Mouse (Mus musculus): ENCODE results near the gene Actbl2.

- TF ChIP-seq CTCF (IDR thresholded peaks at IDR 0.05; ENCODE audit: control insufficient read depth, insufficient read depth, insufficient replicate concordance, low read depth, low read length) (no peak), POLR2A (IDR thresholded peaks at IDR 0.05; ENCODE audit: control insufficient read depth, low read depth, low read length) (no peak)
Measured at GRCm38 (mm10) chr13:111258016-111258415, 3.2 kb downstream of the Actbl2 start.

Measured in testis, adult 2 months (tissue).